Mouse (Mus musculus): ENCODE results near the gene Coq9.

The Coq9 gene

GRCm38 (mm10) chr8:94870474-94871107, 32.5 kb downstream of the Coq9 start:
- DNase-seq = peak; percentile 40

- peak; percentile 44 for DNase-seq
Observed at GRCm38 (mm10) chr8:94871108-94871894, 33.2 kb downstream of the Coq9 start.

- no peak for DNase-seq
Observed at GRCm38 (mm10) chr8:94872156-94872555, 34.0 kb downstream of the Coq9 start.

DNA sequence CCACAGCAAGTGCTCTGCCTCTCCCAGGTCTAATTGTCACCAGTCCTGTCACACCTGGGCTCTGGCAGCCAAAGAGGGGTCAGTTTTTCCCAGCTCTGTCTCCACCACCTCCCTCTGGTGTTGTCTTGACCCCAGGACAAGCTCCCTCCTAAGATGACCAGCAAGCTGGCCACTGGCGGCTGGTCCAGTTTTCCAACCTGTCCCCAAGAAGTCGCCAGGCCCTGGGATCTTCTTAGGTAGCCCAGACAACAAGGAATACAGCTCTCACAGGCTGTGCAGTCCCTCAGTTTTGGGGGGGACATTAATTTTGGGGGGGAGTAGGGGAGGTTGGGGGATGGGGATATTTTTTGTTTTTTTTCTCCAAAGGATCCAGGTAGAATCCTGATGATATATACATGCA, 34.5 kb downstream of the Coq9 start:
- DNase-seq = no peak

GRCm38 (mm10) chr8:94874358-94874757, 36.2 kb downstream of the Coq9 start:
- peak; percentile 56 for DNase-seq

- no peak for DNase-seq
Observed at GRCm38 (mm10) chr8:94875096-94875870, 37.2 kb downstream of the Coq9 start.

GRCm38 (mm10) chr8:94875871-94876150, 37.7 kb downstream of the Coq9 start:
- no peak for DNase-seq

DNA sequence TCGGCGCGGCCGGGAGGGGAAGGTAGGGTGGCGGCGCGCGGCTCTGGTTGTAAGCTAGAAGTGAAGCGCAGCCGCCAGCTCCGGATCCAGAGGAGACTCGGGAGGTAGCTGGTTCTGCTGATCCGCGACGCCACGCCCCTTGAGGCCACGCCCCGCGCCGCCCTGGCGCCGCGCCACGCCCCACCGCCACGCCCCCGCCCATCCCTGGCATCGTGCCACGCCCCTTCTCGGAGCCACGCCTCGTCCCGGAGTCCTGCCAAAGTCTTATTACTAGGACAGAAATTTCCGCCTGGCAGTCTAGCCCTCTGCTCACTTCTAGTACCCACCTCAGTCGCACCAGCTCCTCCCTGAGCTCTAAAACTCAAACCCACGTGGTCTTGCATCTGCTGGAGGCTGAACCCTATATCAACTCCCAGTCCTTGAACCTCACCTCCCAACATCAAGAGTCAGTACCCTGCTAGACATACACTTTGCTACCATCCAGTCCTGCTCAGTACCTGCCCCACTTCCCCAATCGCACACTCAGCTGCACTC, 38.1 kb downstream of the Coq9 start, which contains the start of gene Dok4:
TSS of gene Dok4 (minus strand) at position 134 of the 534 bp plus-strand sequence.
- DNase-seq = peak; percentile 63

GRCm38 (mm10) chr8:94876820-94877219, 38.7 kb downstream of the Coq9 start:
- no peak for DNase-seq

GRCm38 (mm10) chr8:94880742-94881141, 42.6 kb downstream of the Coq9 start:
- no peak for DNase-seq

GRCm38 (mm10) chr8:94888383-94889036, 50.4 kb downstream of the Coq9 start:
- DNase-seq = no peak

- no peak for DNase-seq
Observed at GRCm38 (mm10) chr8:94892917-94893316, 54.8 kb downstream of the Coq9 start.

- no peak for DNase-seq
Observed at GRCm38 (mm10) chr8:94899262-94899661, 61.1 kb downstream of the Coq9 start.

- DNase-seq = no peak
Observed at GRCm38 (mm10) chr8:94900617-94901016, 62.5 kb downstream of the Coq9 start.

DNA sequence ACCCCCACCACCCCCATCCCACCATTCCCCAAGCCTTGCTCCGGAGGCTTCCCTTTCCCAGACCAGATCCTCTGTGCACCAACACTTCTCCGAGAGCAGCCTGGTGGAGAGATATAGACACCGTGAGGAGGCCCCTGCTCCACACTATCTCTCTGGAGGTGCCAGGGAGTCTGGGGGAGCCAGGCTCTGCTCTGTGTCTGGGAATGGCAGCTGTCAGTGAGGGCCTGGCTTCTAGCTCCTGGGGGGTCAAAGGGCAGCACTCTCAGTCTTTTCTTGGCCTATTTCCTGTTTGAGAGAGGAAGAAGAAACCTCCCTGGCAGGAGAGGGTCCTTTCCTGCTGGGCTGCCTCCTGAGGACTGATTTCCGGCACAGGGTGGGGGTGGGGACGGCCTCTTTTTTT, 62.9 kb downstream of the Coq9 start:
- no peak for DNase-seq

DNA sequence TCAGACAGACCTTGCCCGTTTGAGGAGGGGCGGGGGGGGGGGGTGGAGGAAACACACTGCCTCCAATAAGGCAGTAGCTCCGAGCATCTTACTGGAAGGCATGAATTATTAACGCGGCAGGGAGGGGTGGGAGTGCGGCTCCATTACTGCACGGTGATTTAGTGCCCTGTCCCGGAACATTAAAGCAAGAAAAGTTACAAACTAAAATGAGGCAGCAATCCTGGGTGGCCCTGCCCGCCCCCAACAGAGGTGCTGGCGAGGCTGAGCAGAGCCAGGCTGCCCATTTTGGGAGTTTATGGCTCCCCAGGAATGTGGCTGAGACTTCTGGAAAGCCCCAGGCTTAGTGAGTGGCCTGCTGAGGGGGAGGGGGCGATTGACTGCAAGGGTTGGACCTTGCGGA, 65.6 kb downstream of the Coq9 start:
- no peak for DNase-seq
